Mouse (Mus musculus) midbrain, postnatal 0 days (tissue): ENCODE results near the gene Slc12a7. TPM values are rescaled to one million over a fixed set of nuclear protein-coding genes. Genes with fewer than 3 reads are reported as not detected.

Experiments used
- ATAC-seq: fragments of 200-750 bp; cut with Nextera tagmentation; 2 replicates; pipeline ENCODE4 v1.8.0; 2017; ENCODE audit warnings: moderate number of reproducible peaks, mild to moderate bottlenecking, moderate TSS enrichment, moderate library complexity; ENCODE audit not compliant: low FRiP score
- DNase-seq: peaks from one replicate; pipeline ENCODE4 v3.0.0-alpha.2; 2015; ENCODE audit warnings: low spot score
- H3K27ac ChIP-seq: fragments of 300-500 bp; sonication (generic); 2 replicates; pipeline ENCODE4 v1.5.1; 2014; ENCODE audit warnings: low read depth, mild to moderate bottlenecking, low read length, mixed read lengths
- H3K27me3 ChIP-seq: fragments of 300-500 bp; sonication (generic); 2 replicates; pipeline ENCODE4 v1.6.1; 2014; ENCODE audit warnings: low read length, control low read depth, mixed read lengths; ENCODE audit not compliant: insufficient read depth
- H3K36me3 ChIP-seq: fragments of 300-500 bp; sonication (generic); 2 replicates; pipeline ENCODE4 v1.6.1; 2014; ENCODE audit warnings: low read length, control low read depth, mixed read lengths; ENCODE audit not compliant: insufficient read depth
- H3K4me1 ChIP-seq: fragments of 300-500 bp; sonication (generic); 2 replicates; pipeline ENCODE4 v1.6.1; 2014; ENCODE audit warnings: mild to moderate bottlenecking, control low read depth, antibody characterized with exemption, low read length, mixed read lengths; ENCODE audit not compliant: insufficient read depth
- H3K4me2 ChIP-seq: fragments of 300-500 bp; sonication (generic); 2 replicates; pipeline ENCODE4 v1.6.1; 2014; ENCODE audit warnings: low read depth, mild to moderate bottlenecking, low read length, mixed read lengths; ENCODE audit not compliant: poor library complexity, severe bottlenecking
- H3K4me3 ChIP-seq: fragments of 300-500 bp; sonication (generic); 2 replicates; pipeline ENCODE4 v1.5.1; 2014; ENCODE audit warnings: low read depth, mild to moderate bottlenecking, low read length, moderate library complexity
- H3K9ac ChIP-seq: fragments of 300-500 bp; sonication (generic); replicated peaks from 2 replicates; pipeline ENCODE4 v1.6.1; 2014; ENCODE audit warnings: mild to moderate bottlenecking, low read length, moderate library complexity, mixed read lengths; ENCODE audit not compliant: poor library complexity, severe bottlenecking
- H3K9me3 ChIP-seq: fragments of 300-500 bp; sonication (generic); 2 replicates; pipeline ENCODE4 v1.6.1; 2016; ENCODE audit warnings: low read length, control low read depth
- CTCF ChIP-seq: IDR thresholded peaks from 2 replicates; pipeline ENCODE4 v1.5.1; 2016; ENCODE audit warnings: antibody characterized with exemption, mild to moderate bottlenecking
- WGBS: fragments of 180-500 bp; shearing (Covaris S2); extraction: QIAGEN DNeasy Blood & Tissue Kit; methylation state at CpG from one replicate; pipeline ENCODE4 v1.1.7; 2014; 5-methylcytosine and 5-hydroxymethylcytosine counted together
- polyA plus RNA-seq: library from polyadenylated mRNA; unstranded; fragments of >200 nt; fragmentation: Nextera tagmentation; extraction: Ambion mirVana; gene quantifications from 2 replicates; pipeline ENCODE4 v1.2.1, GENCODE M21; 2015
- total RNA-seq: library from RNA; depleted of rRNA; stranded (reverse); fragments of >200 nt; gene quantifications from 2 replicates; pipeline ENCODE4 v1.2.3, GENCODE M21; 2014

Slc12a7 gene
- total and polyA plus RNA-seq, 2 experiments from 2014 or later = 4.7 to 8.9 TPM

DNA sequence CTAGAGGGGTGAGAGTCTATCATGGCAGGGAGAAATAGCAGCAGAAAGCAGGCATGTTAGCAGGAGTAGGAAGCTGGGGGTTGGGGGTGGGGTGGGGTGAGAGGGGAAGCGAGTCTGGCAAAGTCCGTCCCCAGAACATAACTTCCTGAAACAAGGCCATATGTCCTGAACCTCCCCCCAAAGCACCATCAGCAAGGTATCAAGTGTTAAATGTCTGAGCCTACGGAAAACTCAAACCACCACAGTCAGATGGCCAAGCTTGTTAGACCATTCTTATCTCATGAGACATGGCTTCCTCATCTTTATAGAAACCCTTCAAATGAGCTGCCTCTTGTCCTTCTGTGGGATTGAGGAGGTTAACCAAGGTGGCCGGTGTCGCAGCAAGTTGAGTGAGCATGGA lies 60.3 kb downstream of the Slc12a7 start:
- Histone ChIP-seq H3K27me3 (no peaks in the 10 kb centered on the region), H3K4me3 (no peak overlapping the region), H3K36me3 (no peaks in the 10 kb centered on the region), H3K27ac (no peak overlapping the region), H3K4me2 (no peak overlapping the region), H3K9ac (no peak overlapping the region), H3K4me1 (no peaks in the 10 kb centered on the region), H3K9me3 (no peaks in the 10 kb centered on the region)
- TF ChIP-seq CTCF = no peak
- WGBS = 93% methylated on average over 5 of the region's 5 CpGs
- DNase-seq (no peak), ATAC-seq (no peak)

- H3K27ac ChIP-seq = no peak overlapping the region
- ATAC-seq = no peak
- H3K9me3 ChIP-seq = no peaks in the 10 kb centered on the region
- H3K36me3 ChIP-seq = 0 out of 2 replicates have a peak, but pooled peaks cover 3% of the 10 kb centered on the region
- no peaks in the 10 kb centered on the region for H3K27me3 ChIP-seq
- H3K4me2 ChIP-seq = no peak overlapping the region
- TF ChIP-seq CTCF = no peak
- no peak for DNase-seq
- 81% methylated on average over 5 of the region's 5 CpGs for WGBS
- H3K9ac ChIP-seq = no peak overlapping the region
- no peaks in the 10 kb centered on the region for H3K4me1 ChIP-seq
- no peak overlapping the region for H3K4me3 ChIP-seq
Measured at GRCm38 (mm10) chr13:73799110-73799509, 66.2 kb downstream of the Slc12a7 start.

DNA sequence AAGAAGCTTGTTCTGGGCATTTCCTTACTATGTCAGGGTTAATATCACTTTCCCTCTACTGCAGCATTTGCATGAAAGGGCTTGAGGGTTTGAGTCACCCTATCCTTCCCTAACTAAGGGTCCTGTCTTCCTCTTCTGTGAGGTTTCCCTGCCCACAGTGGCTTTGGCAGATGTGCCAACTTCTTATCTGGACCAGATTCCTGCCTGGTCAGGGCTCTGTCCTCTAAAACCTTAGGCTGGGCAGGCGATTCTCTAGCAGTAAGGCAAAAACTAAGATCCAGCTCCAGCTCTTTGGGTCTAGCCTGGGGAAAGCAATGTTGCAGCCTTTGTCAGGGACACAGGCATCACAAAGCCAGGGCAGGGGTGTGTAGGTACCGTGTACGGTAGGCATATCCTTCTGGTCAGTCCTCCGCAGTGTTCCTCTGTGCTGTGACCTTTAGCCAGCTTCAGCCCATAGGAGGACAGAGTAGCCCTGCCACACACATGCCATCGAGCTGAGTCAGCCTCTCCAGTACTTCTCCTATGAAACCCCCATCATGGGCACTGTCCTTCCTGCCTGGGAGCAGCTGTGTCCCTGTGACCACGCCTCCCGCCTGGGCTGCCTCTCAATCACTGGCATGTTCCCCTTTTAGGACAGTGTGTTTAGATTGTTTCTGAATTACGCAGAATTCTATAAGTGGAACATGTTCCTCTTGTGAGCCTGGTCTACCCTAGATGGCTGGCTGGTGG lies 70.7 kb downstream of the Slc12a7 start:
- no peaks in the 10 kb centered on the region for H3K4me1 ChIP-seq
- no peak for ATAC-seq
- DNase-seq = no peak
- no peak overlapping the region for H3K9ac ChIP-seq
- H3K27me3 ChIP-seq = no peaks in the 10 kb centered on the region
- no peak overlapping the region for H3K4me2 ChIP-seq
- 0 out of 2 replicates have a peak, but pooled peaks cover 3% of the 10 kb centered on the region for H3K36me3 ChIP-seq
- no peak overlapping the region for H3K27ac ChIP-seq
- no peak for TF ChIP-seq CTCF
- WGBS = 89% methylated on average over 8 of the region's 8 CpGs
- no peaks in the 10 kb centered on the region for H3K9me3 ChIP-seq
- no peak overlapping the region for H3K4me3 ChIP-seq

DNA sequence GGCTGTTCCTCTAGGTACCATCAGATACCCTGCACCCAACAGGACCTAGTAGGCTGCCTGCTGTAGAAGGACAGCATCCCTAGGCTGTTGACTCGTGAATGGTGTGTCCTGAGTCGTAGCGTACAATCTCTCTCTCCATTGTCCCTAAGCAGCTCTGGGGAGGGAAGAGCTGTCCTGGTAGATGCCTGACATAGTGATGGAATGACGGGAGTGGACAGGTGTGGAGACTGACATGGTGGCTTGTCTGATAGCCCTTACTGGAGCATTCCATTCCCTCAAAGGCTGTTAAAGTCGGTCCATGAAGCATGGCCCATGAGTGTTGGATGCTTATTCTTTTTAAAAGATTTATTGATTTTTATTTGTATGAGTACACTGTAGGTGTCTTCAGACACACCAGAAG lies 72.0 kb downstream of the Slc12a7 start:
- no peak overlapping the region for H3K4me3 ChIP-seq
- ATAC-seq (no peak), DNase-seq (no peak)
- no peak for TF ChIP-seq CTCF
- H3K9ac ChIP-seq = no peak overlapping the region
- WGBS = 93% methylated on average over 5 of the region's 5 CpGs
- no peak overlapping the region for H3K27ac ChIP-seq
- H3K9me3 ChIP-seq = no peaks in the 10 kb centered on the region
- H3K36me3 ChIP-seq = no peaks in the 10 kb centered on the region
- no peaks in the 10 kb centered on the region for H3K4me1 ChIP-seq
- no peak overlapping the region for H3K4me2 ChIP-seq
- H3K27me3 ChIP-seq = no peaks in the 10 kb centered on the region

DNA sequence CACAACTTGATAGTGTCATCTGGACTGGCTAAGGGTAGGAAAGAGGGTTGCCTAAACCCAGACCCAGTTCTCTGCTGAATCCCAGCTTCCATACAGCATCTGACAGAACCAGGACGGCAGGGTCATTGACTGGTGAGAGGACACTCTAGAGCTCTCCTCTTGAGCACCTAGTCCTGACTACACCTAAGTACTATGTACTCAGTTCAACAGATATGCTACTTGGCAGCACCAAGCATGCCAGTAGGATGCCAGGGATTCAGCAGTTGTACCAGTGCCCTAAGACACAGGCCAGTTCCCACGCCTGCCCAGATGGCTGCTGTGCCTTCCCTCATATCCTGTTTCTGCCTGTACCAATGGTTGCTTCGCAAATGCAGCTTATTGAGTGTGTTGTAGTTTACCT lies 80.0 kb downstream of the Slc12a7 start:
- Histone ChIP-seq H3K4me1 (no peaks in the 10 kb centered on the region), H3K9me3 (no peaks in the 10 kb centered on the region), H3K4me2 (no peak overlapping the region), H3K4me3 (no peak overlapping the region), H3K36me3 (no peaks in the 10 kb centered on the region; the same call in 1 of the 2 replicates), H3K27me3 (no peaks in the 10 kb centered on the region), H3K9ac (no peak overlapping the region), H3K27ac (no peak overlapping the region)
- 95% methylated on average over 3 of the region's 3 CpGs for WGBS
- ATAC-seq (no peak), DNase-seq (no peak)
- TF ChIP-seq CTCF = no peak

- Histone ChIP-seq H3K27me3 (no peaks in the 10 kb centered on the region), H3K27ac (no peak overlapping the region), H3K4me2 (no peak overlapping the region), H3K9ac (no peak overlapping the region), H3K36me3 (no peaks in the 10 kb centered on the region; the same call in 1 of the 2 replicates), H3K9me3 (no peaks in the 10 kb centered on the region), H3K4me3 (no peak overlapping the region), H3K4me1 (no peaks in the 10 kb centered on the region)
- DNase-seq (no peak), ATAC-seq (no peak)
- 93% methylated on average over 7 of the region's 7 CpGs for WGBS
- no peak for TF ChIP-seq CTCF
Measured at GRCm38 (mm10) chr13:73814181-73814580, 81.3 kb downstream of the Slc12a7 start.
